Mouse (Mus musculus): ENCODE data around the gene Lamb3. TPM values are rescaled to one million over a fixed set of nuclear protein-coding genes. Genes with fewer than 3 reads are reported as not detected.

Gene Lamb3
- polyA plus RNA-seq, 1 experiment from 2014 or later, result 2.5 TPM

DNA sequence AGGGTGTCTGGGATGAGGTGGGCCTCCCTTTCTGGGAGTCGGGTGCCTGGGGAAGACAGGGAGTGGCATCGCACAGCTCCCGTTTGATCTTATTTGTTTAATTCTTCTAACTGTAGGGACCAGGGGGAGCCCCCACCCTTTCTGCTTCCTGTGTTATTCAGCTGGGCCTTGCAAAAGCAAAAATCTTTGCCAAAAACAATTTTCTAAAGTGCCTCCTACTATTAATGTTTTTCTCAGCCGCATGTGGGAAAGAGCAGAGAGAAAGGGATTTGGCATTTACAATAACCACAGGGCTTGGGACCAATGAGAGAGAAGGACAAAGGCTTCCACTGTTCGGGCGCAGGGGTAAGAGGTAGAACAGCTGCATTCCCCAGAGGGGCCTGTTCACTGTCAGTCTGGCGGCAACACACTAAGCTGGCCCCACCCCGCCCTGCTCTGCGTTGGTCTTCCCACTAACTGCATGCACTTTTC lies 18.3 kb upstream of the Lamb3 start:
- Histone ChIP-seq H3K9ac (ENCODE audit: low read depth, low read length) (peak overlapping the region; percentile 2; the same call in 1 of the 2 replicates), H3K27me3 (replicated peaks; ENCODE audit: control insufficient read depth, insufficient read depth, low read length) (no peaks in the 10 kb centered on the region), H3K4me2 (replicated peaks; ENCODE audit: low read depth) (peak overlapping the region; percentile 17; the same call in 1 of the 2 replicates), H3K36me3 (ENCODE audit: control insufficient read depth, insufficient read depth) (no peaks in the 10 kb centered on the region), H3K27ac (ENCODE audit: low read depth, low read length) (peak overlapping the region; percentile 54), H3K4me3 (ENCODE audit: low read depth, low read length) (no peak overlapping the region), H3K4me1 (replicated peaks; ENCODE audit: control insufficient read depth, insufficient read depth, low read length) (0 out of 2 replicates have a peak, but pooled peaks cover 17% of the 10 kb centered on the region), H3K9me3 (ENCODE audit: control insufficient read depth) (no peaks in the 10 kb centered on the region)
- WGBS, result 11% methylated on average over 9 of the region's 9 CpGs
- peak; percentile 74 for ATAC-seq
- TF ChIP-seq CTCF (IDR thresholded peaks at IDR 0.05; ENCODE audit: low read depth), result no peak

DNA sequence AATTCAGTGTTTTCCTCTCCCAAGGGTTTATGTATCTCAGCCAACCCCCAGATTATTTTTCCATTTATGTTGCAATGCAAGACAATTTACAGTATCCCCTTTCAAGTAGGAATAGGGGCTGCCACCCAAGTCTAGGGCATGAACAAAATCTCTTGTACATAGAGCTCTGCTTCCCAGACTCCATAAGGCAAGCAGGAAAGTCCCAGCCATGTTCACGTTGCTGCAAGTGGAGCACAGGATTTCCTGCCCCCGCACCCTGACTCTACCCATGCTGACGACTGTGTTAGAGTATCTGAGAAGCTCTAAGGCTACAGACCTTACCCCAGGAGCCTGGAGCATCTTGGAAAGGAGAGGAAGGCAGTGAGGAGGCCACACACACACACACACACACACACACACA lies 17.7 kb upstream of the Lamb3 start:
- H3K4me2 ChIP-seq (replicated peaks; ENCODE audit: low read depth), result 0 out of 2 replicates have a peak overlapping the region, but pooled peaks have one; percentile 17
- H3K27me3 ChIP-seq (replicated peaks; ENCODE audit: control insufficient read depth, insufficient read depth, low read length), result no peaks in the 10 kb centered on the region
- no peak overlapping the region for H3K4me3 ChIP-seq (ENCODE audit: low read depth, low read length)
- no peak overlapping the region for H3K9ac ChIP-seq (ENCODE audit: low read depth, low read length)
- H3K4me1 ChIP-seq (replicated peaks; ENCODE audit: control insufficient read depth, insufficient read depth, low read length), result 0 out of 2 replicates have a peak, but pooled peaks cover 17% of the 10 kb centered on the region
- H3K36me3 ChIP-seq (ENCODE audit: control insufficient read depth, insufficient read depth), result no peaks in the 10 kb centered on the region
- WGBS, result 38% methylated on average over 3 of the region's 3 CpGs
- H3K27ac ChIP-seq (ENCODE audit: low read depth, low read length), result peak overlapping the region; percentile 54
- TF ChIP-seq CTCF (IDR thresholded peaks at IDR 0.05; ENCODE audit: low read depth), result no peak
- no peaks in the 10 kb centered on the region for H3K9me3 ChIP-seq (ENCODE audit: control insufficient read depth)
- no peak for ATAC-seq

DNA sequence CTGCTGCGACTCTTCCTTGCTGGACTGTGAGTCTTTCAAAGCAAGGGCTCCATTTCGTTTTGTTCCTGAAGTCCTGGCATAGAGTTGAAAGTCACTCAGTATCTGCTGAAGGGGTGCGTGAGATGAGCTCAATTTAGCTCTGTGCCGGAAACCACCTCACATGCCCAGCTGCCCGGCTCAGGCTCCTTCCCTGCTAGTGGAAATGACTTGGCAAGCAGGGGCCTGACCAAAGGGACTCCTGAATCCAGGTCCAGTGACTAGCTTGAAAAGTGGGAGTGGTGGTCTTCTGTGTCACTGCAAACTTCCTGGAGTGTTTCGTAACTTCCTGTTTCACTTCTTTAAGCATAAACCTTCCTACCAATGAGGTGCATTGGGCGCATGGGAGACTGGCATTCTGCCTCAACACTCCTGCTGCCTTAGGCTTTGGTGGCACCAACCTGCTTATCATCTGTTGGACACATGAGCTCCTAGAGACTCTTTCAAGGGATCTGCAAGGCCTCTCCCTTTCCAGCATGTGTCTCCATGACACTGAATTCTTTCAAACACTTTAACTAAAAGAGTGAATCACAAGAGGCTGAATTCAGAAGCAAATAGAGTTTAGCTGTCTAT lies 15.7 kb upstream of the Lamb3 start:
- 87% methylated on average over 7 of the region's 7 CpGs for WGBS
- Histone ChIP-seq H3K4me2 (replicated peaks; ENCODE audit: low read depth) (no peak overlapping the region), H3K9ac (ENCODE audit: low read depth, low read length) (no peak overlapping the region), H3K4me1 (replicated peaks; ENCODE audit: control insufficient read depth, insufficient read depth, low read length) (0 out of 2 replicates have a peak, but pooled peaks cover 17% of the 10 kb centered on the region), H3K36me3 (ENCODE audit: control insufficient read depth, insufficient read depth) (no peaks in the 10 kb centered on the region), H3K4me3 (ENCODE audit: low read depth, low read length) (no peak overlapping the region), H3K27me3 (replicated peaks; ENCODE audit: control insufficient read depth, insufficient read depth, low read length) (no peaks in the 10 kb centered on the region), H3K27ac (ENCODE audit: low read depth, low read length) (no peak overlapping the region), H3K9me3 (ENCODE audit: control insufficient read depth) (no peaks in the 10 kb centered on the region)
- no peak for TF ChIP-seq CTCF (IDR thresholded peaks at IDR 0.05; ENCODE audit: low read depth)
- no peak for ATAC-seq

DNA sequence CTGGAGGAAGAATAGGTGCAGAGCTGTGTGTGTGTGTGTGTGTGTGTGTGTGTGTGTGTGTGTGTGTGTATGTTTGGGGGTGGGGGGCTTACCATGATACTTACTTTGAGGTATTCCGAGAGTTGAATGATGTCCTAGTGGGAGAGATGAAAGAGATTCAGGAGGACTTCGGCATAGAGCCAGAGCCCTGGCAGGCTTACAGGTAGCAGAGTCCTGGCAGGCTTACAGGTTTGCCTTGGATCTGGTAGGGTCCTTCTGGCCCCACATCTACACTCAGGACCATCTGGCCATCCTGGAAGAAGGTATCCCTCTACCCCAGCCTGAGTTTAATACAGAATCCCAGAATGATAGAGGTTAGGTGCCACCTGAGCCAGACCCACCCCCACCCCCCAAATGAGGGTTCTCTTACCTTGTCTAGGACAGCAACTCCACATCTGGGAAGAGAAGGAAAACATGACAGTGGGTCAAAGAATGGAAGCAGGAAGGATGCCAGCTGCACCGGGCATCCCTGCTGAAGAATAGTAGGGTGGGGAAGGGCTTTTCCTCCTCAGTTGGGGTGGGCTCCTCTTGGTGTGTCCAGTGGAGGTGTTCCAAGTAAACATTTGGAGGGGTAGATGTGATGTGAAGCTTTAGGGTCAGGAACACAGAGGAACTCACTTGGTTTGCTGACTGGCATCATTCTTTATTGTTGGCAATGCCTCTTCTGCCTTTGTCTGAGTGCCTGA lies 12.9 kb upstream of the Lamb3 start:
- 81% methylated on average over 3 of the region's 3 CpGs for WGBS
- Histone ChIP-seq H3K4me3 (ENCODE audit: low read depth, low read length) (no peak overlapping the region), H3K4me1 (replicated peaks; ENCODE audit: control insufficient read depth, insufficient read depth, low read length) (0 out of 2 replicates have a peak, but pooled peaks cover 4% of the 10 kb centered on the region), H3K9me3 (ENCODE audit: control insufficient read depth) (no peaks in the 10 kb centered on the region), H3K4me2 (replicated peaks; ENCODE audit: low read depth) (no peak overlapping the region), H3K27me3 (replicated peaks; ENCODE audit: control insufficient read depth, insufficient read depth, low read length) (no peaks in the 10 kb centered on the region), H3K36me3 (ENCODE audit: control insufficient read depth, insufficient read depth) (no peaks in the 10 kb centered on the region), H3K27ac (ENCODE audit: low read depth, low read length) (no peak overlapping the region), H3K9ac (ENCODE audit: low read depth, low read length) (no peak overlapping the region)
- no peak for ATAC-seq
- no peak for TF ChIP-seq CTCF (IDR thresholded peaks at IDR 0.05; ENCODE audit: low read depth)

DNA sequence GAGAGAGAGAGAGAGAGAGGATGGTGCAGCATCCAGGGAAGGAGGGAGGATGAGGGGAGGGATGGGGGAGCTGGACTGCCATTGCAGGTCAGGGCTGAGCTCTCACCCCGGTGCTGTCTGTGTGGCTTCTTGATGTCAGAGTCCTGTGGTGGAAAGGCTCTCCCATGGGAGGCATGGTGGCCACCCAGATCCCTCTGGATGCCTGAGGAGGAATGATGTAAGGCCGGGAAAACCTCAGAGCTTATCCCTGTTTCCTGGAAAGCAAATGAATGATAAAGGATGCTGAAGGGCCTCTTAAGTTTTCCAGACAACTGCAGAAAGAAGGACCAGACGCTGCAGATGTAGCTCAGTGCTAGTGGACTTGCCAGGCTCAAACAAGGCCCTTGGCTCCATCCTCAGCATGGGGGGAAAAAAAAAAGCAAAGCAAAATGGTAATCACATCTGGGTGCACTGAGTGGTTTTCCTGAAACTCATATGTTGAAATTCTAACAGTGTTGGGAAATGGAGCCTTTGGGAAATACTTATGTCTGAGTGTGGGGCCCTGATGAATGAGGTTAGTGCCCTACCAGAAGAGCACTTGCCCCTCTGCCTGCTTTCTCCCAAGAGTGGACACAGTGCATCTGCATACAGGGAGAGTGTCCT lies 12.2 kb upstream of the Lamb3 start:
- Histone ChIP-seq H3K4me1 (replicated peaks; ENCODE audit: control insufficient read depth, insufficient read depth, low read length) (no peaks in the 10 kb centered on the region), H3K9me3 (ENCODE audit: control insufficient read depth) (no peaks in the 10 kb centered on the region), H3K36me3 (ENCODE audit: control insufficient read depth, insufficient read depth) (no peaks in the 10 kb centered on the region), H3K4me3 (ENCODE audit: low read depth, low read length) (no peak overlapping the region), H3K9ac (ENCODE audit: low read depth, low read length) (no peak overlapping the region), H3K27me3 (replicated peaks; ENCODE audit: control insufficient read depth, insufficient read depth, low read length) (no peaks in the 10 kb centered on the region), H3K27ac (ENCODE audit: low read depth, low read length) (no peak overlapping the region), H3K4me2 (replicated peaks; ENCODE audit: low read depth) (no peak overlapping the region)
- 72% methylated on average over 3 of the region's 3 CpGs for whole genome bisulfite sequencing
- no peak for TF ChIP-seq CTCF (IDR thresholded peaks at IDR 0.05; ENCODE audit: low read depth)
- ATAC-seq, result no peak

Data from intestine, postnatal 0 days (tissue).